ENCODE assay signal across 10 mouse cellular contexts in genomic region chr12:73507105-73507504, GRCm38 (mm10). TPM values are rescaled to one million over a fixed set of nuclear protein-coding genes. Genes with fewer than 3 reads are reported as not detected.
DNase-seq lines count a peak whose midpoint lies in the region; ATAC-seq and TF ChIP-seq lines count a peak whose summit lies in the region.
"Had no signal": no experiment of that assay in that cellular context is flagged by ENCODE, and none has a peak within 500 bp of the region (broad histone marks: within the 10 kb centered on the region; RNA-seq: fewer than 3 reads in every experiment).

No protein-coding gene starts in this region.

- H3K4me3 ChIP-seq in layer of hippocampus, adult 2 months: peak overlapping the region; percentile 8; the same call in 1 of the 2 replicates
- H3K4me3 ChIP-seq in stomach, embryonic 14.5 days (ENCODE audit: low read depth, low read length): no peak overlapping the region
- no peak overlapping the region for H3K4me3 ChIP-seq in hindbrain, embryonic 11.5 days (ENCODE audit: low read depth, low read length)
- no peak overlapping the region for H3K4me3 ChIP-seq in liver, postnatal 0 days (ENCODE audit: low read depth, low read length)
- H3K4me3 ChIP-seq: liver, embryonic 15.5 days had no signal

- TF ChIP-seq CTCF in layer of hippocampus, adult 2 months (conservative IDR thresholded peaks at IDR 0.05): no peak
- no peak for TF ChIP-seq CTCF in liver, postnatal 0 days (IDR thresholded peaks at IDR 0.05; ENCODE audit: low read depth)

- DNase-seq in layer of hippocampus, adult 2 months (ENCODE audit: low spot score in 2 of 2): peak; percentile 16 to 19
- no peak for DNase-seq in layer of hippocampus, postnatal 10 days (ENCODE audit: low spot score in 2 of 2)
- peak; percentile 78 for DNase-seq in gastrocnemius, adult 18-20 months (ENCODE audit: low spot score)
- peak; percentile 42 to 88 for DNase-seq in left cerebral cortex, postnatal 25 days (ENCODE audit: low spot score in 2 of 2)
- DNase-seq in hindbrain, embryonic 11.5 days (ENCODE audit: low spot score): no peak
- no peak for DNase-seq in liver, postnatal 0 days
- DNase-seq in adrenal gland, postnatal 14 days: no peak
- DNase-seq: adrenal gland, postnatal 36 days had no signal

- no peaks in the 10 kb centered on the region for H3K27me3 ChIP-seq in stomach, embryonic 14.5 days (ENCODE audit: control insufficient read depth, insufficient read depth, low read length)
- no peaks in the 10 kb centered on the region for H3K27me3 ChIP-seq in hindbrain, embryonic 11.5 days (ENCODE audit: control insufficient read depth, insufficient read depth, low read length)
- no peaks in the 10 kb centered on the region for H3K27me3 ChIP-seq in liver, postnatal 0 days (ENCODE audit: insufficient read depth, low read length)
- H3K27me3 ChIP-seq: liver, embryonic 15.5 days had no signal

- H3K27ac ChIP-seq in layer of hippocampus, adult 2 months: peak overlapping the region; percentile 65
- no peak overlapping the region for H3K27ac ChIP-seq in stomach, embryonic 14.5 days (ENCODE audit: low read length)
- H3K27ac ChIP-seq in hindbrain, embryonic 11.5 days (ENCODE audit: low read depth, low read length): no peak overlapping the region
- no peak overlapping the region for H3K27ac ChIP-seq in liver, postnatal 0 days (ENCODE audit: low read depth)
- H3K27ac ChIP-seq: liver, embryonic 15.5 days had no signal

- TF ChIP-seq EP300 in liver, postnatal 0 days (IDR thresholded peaks at IDR 0.05; ENCODE audit: low read depth): no peak

- H3K36me3 ChIP-seq in stomach, embryonic 14.5 days (ENCODE audit: control insufficient read depth, insufficient read depth, low read length): no peaks in the 10 kb centered on the region
- H3K36me3 ChIP-seq in hindbrain, embryonic 11.5 days (ENCODE audit: control insufficient read depth, insufficient read depth, low read length): no peaks in the 10 kb centered on the region
- H3K36me3 ChIP-seq in liver, postnatal 0 days (replicated peaks; ENCODE audit: insufficient read depth, low read length): no peaks in the 10 kb centered on the region
- H3K36me3 ChIP-seq: liver, embryonic 15.5 days had no signal

- WGBS in stomach, embryonic 14.5 days: 60% methylated on average over 14 of the region's 14 CpGs
- WGBS in hindbrain, embryonic 11.5 days: 89% methylated on average over 14 of the region's 14 CpGs
- 78% methylated on average over 14 of the region's 14 CpGs for WGBS in liver, postnatal 0 days (ENCODE audit: insufficient replicate concordance)

- peak overlapping the region; percentile 31; the same call in 1 of the 2 replicates for H3K4me2 ChIP-seq in stomach, embryonic 14.5 days (replicated peaks; ENCODE audit: low read depth, low read length)
- H3K4me2 ChIP-seq in hindbrain, embryonic 11.5 days (replicated peaks; ENCODE audit: low read depth, low read length): no peak overlapping the region
- H3K4me2 ChIP-seq in liver, postnatal 0 days (ENCODE audit: low read depth, low read length): no peak overlapping the region
- H3K4me2 ChIP-seq: liver, embryonic 15.5 days had no signal

- no peak overlapping the region for H3K9ac ChIP-seq in stomach, embryonic 14.5 days (replicated peaks; ENCODE audit: low read depth, low read length)
- H3K9ac ChIP-seq in hindbrain, embryonic 11.5 days (ENCODE audit: low read depth, low read length): no peak overlapping the region
- no peak overlapping the region for H3K9ac ChIP-seq in liver, postnatal 0 days (replicated peaks)
- H3K9ac ChIP-seq: liver, embryonic 15.5 days had no signal

- ATAC-seq in stomach, embryonic 14.5 days (ENCODE audit: insufficient number of reproducible peaks, insufficient read depth, low FRiP score, low read depth): no peak
- no peak for ATAC-seq in hindbrain, embryonic 11.5 days (ENCODE audit: low FRiP score)
- ATAC-seq in liver, postnatal 0 days: no peak

- H3K9me3 ChIP-seq in stomach, embryonic 14.5 days (ENCODE audit: control insufficient read depth, low read depth, low read length): no peaks in the 10 kb centered on the region
- H3K9me3 ChIP-seq in hindbrain, embryonic 11.5 days (ENCODE audit: control insufficient read depth, low read length): no peaks in the 10 kb centered on the region
- no peaks in the 10 kb centered on the region for H3K9me3 ChIP-seq in liver, postnatal 0 days (ENCODE audit: low read length)
- H3K9me3 ChIP-seq: liver, embryonic 15.5 days had no signal

- intact Hi-C loops in left cerebral cortex, postnatal 25 days (cut with DNase I): loop anchor here (1.0 to 2.0 kb wide), 3 partner anchors 52 to 674 kb away; no protein-coding TSS in a partner anchor

- no peaks in the 10 kb centered on the region for H3K4me1 ChIP-seq in stomach, embryonic 14.5 days (ENCODE audit: control insufficient read depth, insufficient read depth, low read length)
- H3K4me1 ChIP-seq in hindbrain, embryonic 11.5 days (replicated peaks; ENCODE audit: control insufficient read depth, insufficient read depth, low read length): no peaks in the 10 kb centered on the region
- no peaks in the 10 kb centered on the region for H3K4me1 ChIP-seq in liver, postnatal 0 days (ENCODE audit: insufficient read depth)
- H3K4me1 ChIP-seq: liver, embryonic 15.5 days had no signal

RNA-seq across cellular contexts. Expression of gene Tmem30b, which starts 39.1 kb away (rescaled TPM):
- total RNA-seq in layer of hippocampus, adult 2 months (2021): not detected
- under 1 TPM in 1 of 2 experiments, not detected in 1; 0.13 TPM for total RNA-seq in layer of hippocampus, postnatal 10 days (2021)
- under 1 TPM; 0.11 to 0.74 TPM for total RNA-seq in gastrocnemius, adult 18-20 months (2021)
- total RNA-seq in left cerebral cortex, postnatal 25 days (2021): not detected
- 14.5 and 16.8 TPM in 2 replicates for polyA plus RNA-seq in stomach, embryonic 14.5 days (2014; fragmentation: Nextera tagmentation; extraction: Ambion mirVana)
- polyA plus RNA-seq in hindbrain, embryonic 11.5 days (2014; fragmentation: Nextera tagmentation; extraction: Ambion mirVana): 3.1 and 3.3 TPM in 2 replicates
- polyA plus RNA-seq in liver, postnatal 0 days (2015; fragmentation: Nextera tagmentation; extraction: Ambion mirVana): 40.7 and 42.3 TPM in 2 replicates
- total RNA-seq in adrenal gland, postnatal 14 days (2021): 0.64 and 3.1 TPM in 2 replicates

Comparison
In these comparisons a context has a peak if more than half of its experiments do, and no peak if none do; other contexts are left out.
1. DNase-seq: peak in layer of hippocampus, adult 2 months (2 of 2), gastrocnemius, adult 18-20 months (single experiment) and left cerebral cortex, postnatal 25 days (2 of 2); none in layer of hippocampus, postnatal 10 days (0 of 2), hindbrain, embryonic 11.5 days (single experiment), liver, postnatal 0 days (single experiment) and adrenal gland, postnatal 14 days (single experiment).